Mouse (Mus musculus) embryonic fibroblast, embryonic 13.5 days (primary cell): ENCODE measurements around the gene Nkapd1.

ENCODE experiments used
- CTCF ChIP-seq: IDR thresholded peaks from 2 replicates; pipeline ENCODE4 v1.5.1; 2011; ENCODE audit warnings: mild to moderate bottlenecking, control low read depth, low read length, moderate library complexity, borderline replicate concordance; ENCODE audit not compliant: insufficient read depth
- POLR2A ChIP-seq: IDR thresholded peaks from 2 replicates; pipeline ENCODE4 v1.6.1; 2011; ENCODE audit warnings: low read depth, mild to moderate bottlenecking, control low read depth, low read length, moderate library complexity

DNA sequence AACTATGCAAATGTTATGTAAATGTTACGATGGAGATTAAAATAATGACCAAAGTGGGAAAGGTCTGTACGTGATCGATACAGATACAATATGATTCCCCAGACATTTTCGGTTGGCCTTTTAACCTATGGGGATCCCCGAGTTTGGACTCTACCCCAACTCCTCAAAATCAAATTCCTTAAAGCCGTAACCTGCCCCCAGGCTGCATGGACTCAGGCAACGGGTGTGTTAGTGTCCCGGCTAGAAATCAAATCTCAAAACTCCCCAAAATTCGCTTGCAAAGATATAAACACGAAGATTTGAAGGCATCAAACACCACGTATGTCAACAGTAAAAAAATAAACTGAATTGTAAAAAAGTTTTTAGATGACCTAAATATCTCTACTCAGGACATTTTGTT is 1.1 kb downstream of the Nkapd1 start:
- TF ChIP-seq CTCF (no peak), POLR2A (no peak)
